Mouse (Mus musculus) 3T3-L1 (cell line): ENCODE data around the gene Ghr.
A peak's percentile ranks its signal among the peaks of the same experiment; 100 is the strongest.

Source experiments
- DNase-seq: peaks from one replicate; pipeline ENCODE4 v3.0.0-alpha.2; 2015; ENCODE audit warnings: low read depth, low spot score

The Ghr gene

DNA sequence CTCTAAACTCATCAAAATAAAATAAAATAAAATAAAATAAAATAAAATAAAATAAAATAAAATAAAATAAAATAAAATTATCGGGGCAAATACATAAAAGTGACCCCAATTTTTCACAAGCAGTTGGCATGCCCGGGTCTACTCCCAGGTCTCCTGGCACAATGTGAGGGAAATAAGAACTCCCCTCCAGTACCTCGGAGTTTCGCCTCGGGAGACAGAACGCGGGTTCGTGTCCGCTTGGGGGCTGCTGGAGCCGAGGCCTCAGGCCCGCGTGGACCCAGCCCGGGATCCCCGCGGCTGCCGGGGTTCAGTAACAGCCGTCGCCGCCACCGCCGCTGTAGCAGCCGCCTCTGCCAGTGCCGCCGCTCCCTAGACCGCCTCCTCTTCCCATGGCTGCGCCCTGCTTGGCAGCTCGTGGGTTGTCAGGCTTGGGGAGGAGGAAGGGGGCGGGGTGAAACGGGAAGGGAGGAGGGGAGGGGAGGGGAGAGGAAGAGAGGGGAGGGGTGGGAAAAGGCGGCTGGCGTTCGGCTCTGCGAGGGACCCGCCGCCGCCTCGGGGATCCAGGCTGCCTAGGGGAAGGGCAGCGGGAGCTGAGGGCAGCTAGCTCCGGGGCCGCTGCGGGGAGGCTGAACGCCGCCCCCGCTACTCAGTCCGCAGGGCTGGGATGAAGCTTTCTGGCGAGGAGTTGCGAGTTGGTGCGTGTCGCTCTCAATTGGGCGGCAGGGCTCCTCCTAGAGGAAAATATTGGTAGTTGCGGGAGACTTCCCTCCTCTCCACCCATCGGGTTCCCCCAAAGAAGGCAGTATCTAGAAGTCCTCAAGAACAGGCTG, at the start of gene Ghr:
Gene Ghr (minus strand): TSS at position 686 of the 830 bp plus-strand sequence.
- DNase-seq, result peak; percentile 96

DNA sequence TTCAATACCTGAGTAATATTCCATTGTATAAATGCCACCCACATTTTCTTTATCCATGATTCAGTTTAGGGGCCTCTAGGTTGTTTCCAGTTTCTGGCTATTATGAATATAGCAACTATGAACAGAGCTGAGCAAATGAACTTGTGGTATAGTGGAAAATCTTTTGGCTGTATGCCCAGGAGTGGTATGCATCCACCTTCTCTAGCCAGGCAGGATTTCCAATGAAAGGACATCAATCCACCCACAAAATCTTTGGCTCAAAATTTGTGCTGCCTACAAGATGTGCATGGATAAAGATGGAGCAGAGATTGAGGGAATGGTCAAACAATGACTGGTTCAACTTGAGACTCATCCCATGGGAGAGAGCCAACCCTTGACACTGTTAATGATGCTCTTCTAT, 39.5 kb upstream of the Ghr start:
- DNase-seq, result peak; percentile 82

DNA sequence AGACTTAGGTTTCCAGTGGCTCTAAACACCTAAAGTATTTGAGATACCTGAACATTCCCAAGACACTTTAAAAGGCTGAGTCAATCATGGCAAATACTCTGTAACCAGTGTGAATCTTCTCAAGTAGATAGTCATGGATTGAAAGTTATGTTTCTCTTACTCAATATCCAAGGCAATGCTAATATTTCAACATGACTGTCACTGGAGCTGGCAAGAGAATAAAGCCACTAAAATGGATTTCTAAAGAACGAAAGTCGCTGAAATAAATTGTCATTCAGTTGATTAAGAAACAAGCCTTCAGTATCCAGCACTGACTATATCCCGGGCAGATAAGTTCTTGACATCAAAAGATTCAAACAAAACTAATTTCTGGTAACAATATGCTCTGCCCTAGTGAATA, 37.1 kb upstream of the Ghr start:
- no peak for DNase-seq

DNA sequence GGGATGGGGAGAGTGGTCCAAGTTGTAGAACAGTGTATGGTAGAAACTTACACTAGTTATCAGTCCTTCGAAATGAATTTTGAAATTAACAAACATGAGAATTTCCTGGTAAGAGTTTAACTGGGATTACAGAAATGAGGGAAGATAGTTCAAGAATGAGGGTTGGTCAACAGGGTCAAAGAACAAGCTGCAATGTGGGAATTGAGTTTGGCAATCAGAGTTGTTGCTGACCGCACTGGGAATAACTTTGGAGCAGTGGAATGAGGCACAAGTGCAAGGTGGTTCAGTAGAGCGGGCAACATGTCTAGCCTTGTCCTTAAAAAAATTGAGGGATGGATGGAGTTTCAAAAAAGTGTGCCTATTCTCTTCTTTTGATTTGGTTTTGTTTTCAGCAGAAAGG, 35.0 kb upstream of the Ghr start:
- DNase-seq, result no peak

DNA sequence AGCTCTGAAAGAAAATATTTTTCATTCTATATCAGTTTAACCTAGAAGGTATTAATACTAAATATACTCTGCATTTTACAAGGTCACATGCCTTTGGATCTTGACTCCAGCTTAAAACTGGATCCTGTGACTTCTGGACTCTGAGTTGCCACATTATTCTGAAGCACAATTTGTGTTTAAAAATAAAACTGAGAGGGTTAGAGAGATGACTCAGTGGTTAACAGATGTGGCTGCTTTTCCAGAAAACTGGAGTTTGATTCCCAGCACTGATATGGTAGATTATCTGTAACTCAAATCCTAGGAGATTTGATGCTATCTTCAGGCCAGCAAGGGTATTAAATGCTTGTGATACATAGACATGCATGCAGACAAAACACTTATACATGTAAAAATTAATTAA, 28.7 kb upstream of the Ghr start:
- DNase-seq, result peak; percentile 54

DNA sequence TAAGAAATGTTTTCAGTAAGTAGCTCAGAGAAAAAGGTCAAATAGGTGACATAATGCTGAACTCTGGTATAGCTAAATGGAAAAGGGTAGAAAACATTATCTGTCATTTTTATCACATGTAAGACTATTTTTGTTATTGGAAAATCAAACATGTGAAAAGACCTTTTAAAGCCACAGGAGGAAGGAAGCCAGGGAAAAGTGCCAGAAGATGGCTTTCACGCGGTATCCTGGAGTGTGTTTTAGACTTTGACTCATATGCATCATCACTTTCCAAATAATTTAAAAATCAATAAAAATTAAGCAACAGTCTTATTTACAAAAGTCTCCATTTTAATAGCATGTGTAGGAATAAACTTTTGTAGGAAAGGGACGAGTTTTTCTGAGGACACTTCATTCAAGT, 24.7 kb upstream of the Ghr start:
- no peak for DNase-seq

DNA sequence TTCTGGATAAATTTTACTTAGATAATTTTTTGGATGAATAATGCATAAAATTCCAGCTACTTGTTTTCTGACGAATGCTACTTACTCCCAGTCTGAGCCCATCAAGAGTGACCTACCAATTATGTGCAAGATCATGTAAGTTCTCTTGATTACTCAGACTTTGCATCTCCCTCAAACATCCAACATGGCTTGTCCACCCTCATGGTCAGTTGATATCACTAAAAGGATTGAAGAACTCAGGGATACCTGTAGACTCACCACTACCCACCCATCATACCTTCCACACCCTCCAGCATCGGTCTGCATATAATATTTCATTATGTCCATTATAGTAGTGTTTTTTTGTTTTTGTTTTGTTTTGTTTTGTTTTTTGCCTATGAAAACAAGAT, 18.8 kb upstream of the Ghr start:
- DNase-seq, result no peak

DNA sequence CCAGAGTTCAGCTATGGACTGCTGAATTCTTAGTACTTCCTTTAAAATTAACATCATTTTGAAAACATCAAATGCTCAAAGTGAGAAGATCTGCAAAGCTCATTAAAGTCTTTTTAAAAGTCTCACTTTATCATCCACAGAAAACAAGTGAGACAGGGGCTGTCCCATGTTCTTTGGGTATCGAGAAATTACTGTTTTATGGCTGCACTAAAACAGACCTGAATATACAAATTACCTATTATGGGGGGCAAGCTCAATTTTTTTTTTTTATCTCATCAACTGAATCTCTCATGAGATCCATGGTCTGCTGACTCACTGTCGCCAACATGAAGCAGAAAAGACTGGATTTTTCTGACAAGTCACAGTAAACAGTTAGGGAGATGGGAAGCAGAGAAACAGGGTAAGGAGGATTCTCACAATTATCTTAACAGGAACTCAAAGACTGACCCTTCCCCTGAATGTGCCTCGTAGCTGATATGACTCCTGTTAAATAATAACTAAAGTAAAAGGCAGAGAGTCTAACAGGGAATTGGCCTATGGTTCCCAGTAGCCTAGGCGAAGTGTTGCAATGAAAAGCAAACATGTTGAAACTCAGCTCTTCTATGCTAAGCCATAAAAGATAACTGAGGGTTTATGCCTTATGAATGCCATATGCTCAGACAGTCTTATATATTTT, 18.3 kb upstream of the Ghr start:
- DNase-seq, result no peak

DNA sequence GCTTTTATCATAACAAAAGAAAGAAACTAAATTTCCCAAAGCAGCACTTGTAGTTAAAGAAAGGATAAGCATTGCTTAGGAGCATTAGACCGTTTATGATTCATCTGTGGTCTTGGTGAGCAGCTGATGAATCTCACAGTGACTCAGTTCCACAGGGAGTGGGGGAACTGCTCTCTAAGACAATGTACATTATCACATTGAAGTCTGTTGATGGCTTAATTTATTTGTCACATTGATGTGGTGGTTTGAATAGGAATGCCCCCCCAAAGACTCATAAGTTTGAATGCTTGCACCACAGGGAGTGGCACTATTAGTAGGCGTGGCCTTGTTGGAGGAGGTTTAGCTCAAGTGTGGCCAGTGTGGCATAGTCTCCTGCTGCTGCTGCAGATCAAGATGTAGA, 4.6 kb upstream of the Ghr start:
- peak; percentile 78 for DNase-seq

DNA sequence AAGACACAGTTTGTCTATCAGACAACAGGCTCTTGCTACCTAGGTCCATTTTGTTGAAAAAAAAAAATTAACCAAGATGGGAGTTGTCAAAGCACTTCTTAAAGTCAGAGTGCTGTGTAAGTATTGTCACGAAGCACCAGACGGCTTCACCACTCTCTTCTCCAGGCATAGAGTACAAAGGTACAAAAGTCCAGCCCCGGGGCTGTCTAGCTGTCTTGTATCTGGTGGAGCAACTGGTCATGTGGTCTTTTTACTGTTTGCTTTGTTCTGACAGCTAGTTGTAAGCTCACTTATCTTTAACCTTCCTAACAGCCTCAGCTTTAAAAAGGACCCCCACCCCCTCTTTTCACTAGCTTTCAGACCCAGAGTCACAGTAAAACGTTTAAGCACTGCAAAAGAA, 1.1 kb upstream of the Ghr start:
- no peak for DNase-seq

DNA sequence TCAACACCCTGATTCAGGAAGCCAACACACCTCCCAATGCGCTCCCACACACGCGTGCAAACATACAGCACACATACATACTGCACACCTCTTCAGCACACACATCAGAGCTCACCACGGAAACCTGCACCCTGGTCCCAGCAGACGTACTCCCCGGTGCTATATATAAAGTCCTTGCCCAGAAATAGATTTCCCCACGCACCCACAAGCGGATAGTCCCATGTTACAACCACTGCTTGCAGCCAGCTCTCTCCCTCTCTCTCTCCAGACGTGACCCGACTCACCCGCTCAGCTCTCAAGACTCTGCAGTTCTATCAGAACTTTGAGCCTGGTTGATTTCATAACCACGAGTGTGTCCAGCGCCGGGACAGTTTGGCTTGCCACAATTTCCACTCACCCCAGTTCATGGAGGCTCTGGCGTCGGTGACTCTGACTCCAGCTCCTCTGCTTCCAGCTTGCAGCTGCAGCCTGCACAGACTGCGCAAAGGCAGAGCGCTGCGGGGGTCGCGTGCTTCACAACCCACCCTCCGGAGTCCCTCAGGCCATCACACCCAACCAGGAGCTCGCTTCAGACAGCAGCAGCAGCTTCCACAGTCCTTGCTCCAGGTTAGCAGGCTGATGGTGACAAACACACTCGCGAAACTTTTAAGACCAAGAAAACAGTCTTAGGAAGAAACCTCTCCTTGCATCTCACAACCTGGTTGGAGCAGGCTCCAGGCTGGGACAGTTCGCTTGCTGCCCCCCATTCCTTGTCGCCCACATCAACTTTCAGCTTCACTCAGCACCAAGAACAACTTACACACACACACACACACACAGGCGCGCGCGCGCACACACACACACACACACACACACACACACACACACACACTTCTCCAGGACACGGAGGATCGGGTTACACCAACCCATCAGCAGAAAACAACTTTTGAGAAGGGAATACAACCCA, 1.2 kb downstream of the Ghr start:
- peak; percentile 64 for DNase-seq

DNA sequence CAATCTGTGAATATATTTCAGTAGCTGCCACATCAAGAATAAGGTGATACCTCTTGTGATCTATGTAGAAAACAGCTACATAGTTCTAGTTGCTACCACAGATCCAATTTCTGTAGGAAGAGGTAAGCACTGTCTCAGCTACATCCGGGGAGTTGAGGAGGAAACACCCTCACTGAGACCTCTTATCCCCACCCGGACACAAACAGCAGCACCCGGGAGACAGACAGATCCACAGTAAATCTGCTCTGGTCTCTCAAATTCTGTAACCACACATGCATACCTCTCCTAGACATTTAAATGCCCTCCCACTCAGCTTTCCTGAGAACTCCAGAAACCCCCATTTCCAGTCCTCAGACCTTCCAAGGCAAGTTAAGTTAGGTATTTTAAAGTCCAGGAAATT, 2.0 kb downstream of the Ghr start:
- peak; percentile 58 for DNase-seq

DNA sequence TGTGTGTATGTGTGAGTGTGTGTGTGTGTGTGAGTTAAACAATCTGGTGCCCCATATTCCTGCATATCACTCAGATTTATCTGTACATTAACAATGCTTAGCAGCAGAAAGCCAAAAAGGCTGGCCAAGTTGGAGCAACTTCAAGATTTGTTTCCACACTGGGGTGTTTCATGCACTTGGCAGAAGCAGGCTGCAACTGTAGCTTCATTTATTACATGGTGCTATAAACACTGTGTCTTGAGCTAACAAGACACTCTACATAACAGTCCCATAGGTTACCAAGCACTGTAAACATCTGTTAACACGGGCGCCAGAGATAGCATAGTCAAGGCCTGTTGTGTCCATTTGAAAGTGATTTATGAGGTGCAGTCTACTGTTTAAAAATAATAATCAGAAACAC, 3.1 kb downstream of the Ghr start:
- no peak for DNase-seq

DNA sequence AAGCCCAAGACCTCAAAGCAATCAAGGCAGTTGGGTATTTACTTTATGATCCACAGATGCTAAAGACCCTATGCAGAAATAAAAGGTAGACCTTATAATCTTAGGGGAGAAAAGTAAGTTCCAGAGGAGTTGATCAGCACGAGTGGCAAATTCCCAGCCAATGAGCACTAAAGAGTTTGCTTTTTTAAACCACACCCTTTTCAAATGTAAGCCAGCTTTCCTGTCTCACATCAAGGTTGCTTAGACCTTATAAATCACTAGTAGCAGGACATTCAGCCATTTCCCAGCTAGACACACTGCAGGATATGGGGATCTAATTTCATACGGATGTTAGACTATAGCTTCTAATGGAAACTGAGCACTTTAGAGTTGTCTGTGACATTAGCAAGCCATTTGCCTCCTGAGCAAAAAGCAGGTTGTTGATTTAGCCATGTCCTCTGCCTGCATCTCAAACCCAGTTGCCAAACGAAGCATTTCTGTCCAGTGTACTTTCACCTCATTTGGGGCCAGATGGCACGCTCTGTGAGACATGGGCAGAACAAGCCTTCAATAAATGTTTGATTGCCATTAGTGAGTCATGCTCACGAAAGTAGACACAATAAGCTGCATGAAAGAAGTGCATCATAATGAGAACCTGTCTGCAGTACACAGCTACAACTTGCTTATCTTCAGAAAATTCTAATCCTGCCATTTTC, 4.9 kb downstream of the Ghr start:
- DNase-seq, result peak; percentile 51

DNA sequence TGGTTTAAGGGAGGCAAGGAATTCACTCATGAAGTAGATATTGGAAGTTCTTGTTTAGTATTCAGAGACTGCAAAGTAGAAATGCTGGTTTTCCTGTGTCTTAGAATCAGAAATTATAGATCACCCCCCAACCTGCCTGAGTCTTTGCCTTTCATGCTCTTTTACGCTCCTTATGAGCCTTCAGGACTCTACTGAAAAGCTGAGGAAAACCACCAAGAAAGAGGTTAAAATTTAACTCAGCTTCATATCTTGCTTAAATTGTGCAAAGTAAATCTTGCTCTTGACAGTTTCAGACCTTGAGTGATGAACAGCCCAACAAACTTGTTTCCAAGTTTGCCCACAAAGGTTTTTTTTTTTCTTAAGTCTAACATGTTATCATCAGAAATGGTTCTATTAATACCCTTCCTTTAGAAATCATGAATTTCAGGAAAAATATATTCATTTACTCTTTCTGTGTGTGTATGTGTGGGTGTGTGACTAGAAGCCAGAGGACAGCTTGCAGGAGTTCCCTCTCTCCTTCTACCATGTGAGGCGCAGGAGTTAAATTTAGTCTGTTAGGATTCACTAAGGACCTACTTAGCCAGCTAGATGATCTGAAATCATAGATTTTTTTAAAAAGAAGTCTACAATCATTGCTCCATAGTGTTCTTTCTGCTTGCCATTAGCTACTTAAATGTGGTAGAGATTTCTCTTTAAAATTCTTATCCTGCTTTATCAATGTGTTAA, 14.0 kb downstream of the Ghr start:
- DNase-seq, result no peak

DNA sequence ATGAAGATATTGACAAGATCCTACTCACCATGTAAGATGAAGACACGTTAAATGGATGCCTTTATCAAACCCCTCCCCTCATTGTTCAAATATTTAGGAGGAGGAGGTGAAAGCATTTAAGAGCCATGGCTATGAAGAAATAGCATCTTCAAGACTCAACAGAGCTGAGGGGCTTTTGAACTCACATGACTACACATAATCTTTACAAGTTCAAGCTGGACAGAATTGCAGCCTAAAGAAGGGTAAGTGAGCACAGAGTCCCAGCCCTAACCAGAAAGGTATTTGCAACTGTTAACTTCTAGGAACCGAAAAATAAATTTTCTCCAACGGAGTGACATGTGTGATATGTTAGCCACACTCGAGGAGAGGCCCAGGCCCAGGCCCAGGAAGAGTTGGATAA, 18.7 kb downstream of the Ghr start:
- DNase-seq, result no peak

DNA sequence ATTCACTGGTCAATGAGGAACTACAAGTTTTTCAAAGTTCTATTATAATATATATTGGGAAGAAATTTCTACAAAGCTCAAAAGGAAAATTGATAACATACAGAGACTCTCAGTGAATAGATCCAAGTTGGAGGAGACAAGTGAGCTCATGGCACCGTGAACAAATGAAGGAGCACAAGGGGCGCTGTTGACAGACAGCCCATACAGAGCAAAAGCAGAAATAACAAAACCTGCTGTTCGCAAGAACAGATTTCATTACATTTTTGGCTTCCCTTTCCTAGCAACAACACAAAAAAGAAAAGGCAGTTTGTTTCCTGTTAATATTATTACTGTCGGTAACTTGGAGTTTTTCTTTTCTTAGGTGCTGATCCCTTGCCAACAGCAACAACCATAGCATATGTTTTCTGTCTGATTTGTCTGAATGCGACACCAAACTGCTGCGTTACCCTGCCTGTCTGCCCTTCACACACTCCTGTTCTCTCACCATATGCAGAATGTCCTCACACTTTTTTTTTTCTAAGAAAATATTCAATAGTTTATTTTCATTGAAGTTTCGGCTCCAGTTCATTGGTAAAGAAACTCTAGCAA, 19.3 kb downstream of the Ghr start:
- DNase-seq, result no peak

DNA sequence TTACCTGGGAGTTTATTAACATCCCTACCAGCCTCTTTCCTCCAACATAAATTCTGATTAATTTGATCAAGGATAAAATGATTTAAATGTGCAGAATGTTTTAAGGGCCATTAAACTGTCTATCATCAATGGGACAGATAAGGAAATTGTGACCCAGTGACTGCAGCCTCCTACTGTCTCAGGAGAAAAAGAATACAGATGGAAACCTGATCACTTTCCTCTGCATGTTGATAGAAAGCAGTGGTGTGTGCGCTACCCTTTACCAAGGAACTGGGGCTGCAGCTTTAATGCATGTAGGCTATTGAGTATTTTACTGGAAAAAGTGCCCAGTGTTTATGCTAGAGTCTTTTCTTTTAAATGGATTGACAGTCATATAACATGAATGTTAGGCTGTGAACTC, 19.8 kb downstream of the Ghr start:
- DNase-seq, result no peak

DNA sequence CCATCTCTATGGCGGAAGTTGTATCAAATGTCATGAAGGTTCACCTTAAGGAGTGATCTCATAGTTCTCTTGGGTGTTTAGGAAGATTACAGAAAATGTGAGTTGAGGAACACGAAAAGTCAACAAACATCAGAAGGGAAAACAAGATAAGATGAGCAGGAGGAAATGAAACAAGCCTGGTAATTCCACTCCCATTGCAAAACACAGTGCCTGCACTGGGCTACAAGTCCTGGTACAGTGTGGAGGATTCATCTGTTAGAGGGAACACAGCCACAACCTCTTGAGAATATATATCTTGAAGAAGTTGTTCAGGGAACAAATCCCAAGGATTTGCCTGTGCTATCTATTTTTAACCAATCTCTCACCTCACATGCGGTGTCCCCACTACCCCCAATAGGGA, 24.8 kb downstream of the Ghr start:
- DNase-seq, result no peak

DNA sequence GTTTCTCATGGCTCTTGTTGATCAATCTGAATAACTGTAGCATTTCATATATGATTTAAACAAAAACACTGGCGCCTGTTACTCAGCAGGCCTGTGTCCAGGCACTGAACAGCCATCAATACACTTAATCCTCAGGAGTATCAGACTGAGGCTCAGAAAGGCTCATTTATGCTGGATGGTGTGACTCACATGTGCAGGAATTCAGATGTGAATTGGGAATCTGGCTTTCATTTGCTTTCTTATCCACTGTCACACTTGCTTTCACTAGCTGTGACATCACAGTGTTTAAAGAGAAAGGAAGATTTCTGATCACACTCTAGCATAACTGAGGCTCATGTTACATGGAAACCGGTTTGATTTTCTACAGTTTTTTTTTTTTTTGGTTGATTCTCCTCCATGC, 39.0 kb downstream of the Ghr start:
- DNase-seq, result peak; percentile 84
